17 mouse cellular contexts compared by ENCODE assay signal in the genomic region with DNA sequence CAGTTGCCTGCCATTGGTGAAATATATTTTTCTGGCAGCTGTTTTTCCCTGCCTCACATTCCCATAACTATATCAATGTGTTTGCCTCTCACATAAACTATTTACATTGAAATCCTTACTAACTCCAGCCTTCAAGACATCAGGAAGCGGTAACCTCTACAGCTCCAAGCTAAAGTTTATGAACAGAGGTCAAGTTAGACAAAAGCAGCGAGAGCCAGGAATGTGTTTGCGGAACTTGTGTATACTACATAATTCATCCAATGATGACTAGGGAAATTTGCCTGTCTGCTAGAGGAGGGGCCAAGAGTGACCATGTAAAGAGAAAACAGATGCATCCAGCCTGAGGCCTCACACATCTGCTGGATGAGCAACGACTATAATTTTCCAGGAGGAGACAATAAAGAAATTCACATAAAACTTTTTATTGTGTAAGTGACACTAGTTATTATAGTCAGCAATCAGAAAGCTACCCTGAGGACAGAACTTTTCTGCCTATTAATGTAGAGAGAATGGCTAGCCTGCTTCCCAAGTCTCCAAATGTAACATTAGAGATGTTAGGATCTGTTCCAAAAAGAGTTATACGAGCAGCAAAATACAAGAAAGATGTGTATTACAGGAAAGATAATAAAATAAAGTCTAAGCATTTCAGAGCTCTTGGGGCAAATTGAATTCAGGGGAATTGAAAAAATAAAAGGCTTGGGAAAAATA.
DNase-seq lines count a peak whose midpoint lies in the region; ATAC-seq lines count a peak whose summit lies in the region.
"Had no signal": no experiment of that assay in that cellular context is flagged by ENCODE, and none has a peak within 500 bp of the region (broad histone marks: within the 10 kb centered on the region; RNA-seq: fewer than 3 reads in every experiment).

No protein-coding gene starts in this region.

- peak; percentile 28 for DNase-seq in embryonic facial prominence, embryonic 11.5 days (ENCODE audit: low spot score)
- no peak for DNase-seq in embryonic facial prominence, embryonic 10.5 days (ENCODE audit: low spot score)
- no peak for DNase-seq in lung, postnatal 25 days (ENCODE audit: low spot score)
- DNase-seq in forelimb bud, embryonic 11.5 days (ENCODE audit: low read depth, low spot score): peak; percentile 41
- peak; percentile 36 for DNase-seq in mesoderm, embryonic 11.5 days (ENCODE audit: low read depth, low spot score)
- DNase-seq in heart, adult 8-10 months (ENCODE audit: low spot score): no peak
- DNase-seq in heart, postnatal 10 days: no peak
- DNase-seq: cerebellum, postnatal 10 days; midbrain, embryonic 14.5 days; thymus, adult 2 months had no signal

- no peak overlapping the region for H3K9ac ChIP-seq in embryonic facial prominence, embryonic 11.5 days (replicated peaks; ENCODE audit: low read length)
- no peak overlapping the region for H3K9ac ChIP-seq in lung, embryonic 15.5 days
- H3K9ac ChIP-seq: forebrain, embryonic 13.5 days; heart, embryonic 13.5 days; liver, embryonic 14.5 days; neural tube, embryonic 15.5 days had no signal

- no peaks in the 10 kb centered on the region for H3K4me1 ChIP-seq in embryonic facial prominence, embryonic 11.5 days (ENCODE audit: control insufficient read depth, insufficient read depth, low read length)
- H3K4me1 ChIP-seq in embryonic facial prominence, embryonic 10.5 days: peaks cover 14% of the 10 kb centered on the region; the same call in 1 of the 2 replicates
- H3K4me1 ChIP-seq in lung, embryonic 15.5 days: peaks cover 8% of the 10 kb centered on the region; the same call in 1 of the 2 replicates
- H3K4me1 ChIP-seq: forebrain, embryonic 13.5 days; heart, embryonic 13.5 days; neural tube, embryonic 15.5 days had no signal

- no peak overlapping the region for H3K4me2 ChIP-seq in embryonic facial prominence, embryonic 11.5 days (ENCODE audit: low read depth, low read length)
- no peak overlapping the region for H3K4me2 ChIP-seq in lung, embryonic 15.5 days
- H3K4me2 ChIP-seq: forebrain, embryonic 13.5 days; heart, embryonic 13.5 days; neural tube, embryonic 15.5 days had no signal

- H3K4me3 ChIP-seq in embryonic facial prominence, embryonic 11.5 days (ENCODE audit: low read depth, low read length): no peak overlapping the region
- no peak overlapping the region for H3K4me3 ChIP-seq in embryonic facial prominence, embryonic 10.5 days
- H3K4me3 ChIP-seq in lung, embryonic 15.5 days: no peak overlapping the region
- H3K4me3 ChIP-seq: forebrain, embryonic 13.5 days; heart, embryonic 13.5 days; myocyte; neural tube, embryonic 15.5 days had no signal

- H3K27me3 ChIP-seq in embryonic facial prominence, embryonic 11.5 days (ENCODE audit: control insufficient read depth, insufficient read depth, low read length): no peaks in the 10 kb centered on the region
- H3K27me3 ChIP-seq in embryonic facial prominence, embryonic 10.5 days (replicated peaks; ENCODE audit: low read depth, poor library complexity, severe bottlenecking): no peaks in the 10 kb centered on the region
- no peaks in the 10 kb centered on the region for H3K27me3 ChIP-seq in lung, embryonic 15.5 days
- H3K27me3 ChIP-seq: forebrain, embryonic 13.5 days; heart, embryonic 13.5 days; neural tube, embryonic 15.5 days had no signal

- intact Hi-C loops in heart, postnatal 10 days (cut with DNase I): no loop called here

- ATAC-seq in embryonic facial prominence, embryonic 11.5 days (replicated peaks; ENCODE audit: insufficient number of reproducible peaks, low FRiP score, low TSS enrichment, low read depth): no peak
- ATAC-seq in lung, embryonic 15.5 days (ENCODE audit: borderline replicate concordance, extremely low read depth, low FRiP score, low TSS enrichment): peak; percentile 94
- ATAC-seq: forebrain, embryonic 13.5 days; hindbrain, postnatal 0 days had no signal

- no peak overlapping the region for H3K27ac ChIP-seq in embryonic facial prominence, embryonic 11.5 days (replicated peaks; ENCODE audit: low read depth, low read length)
- no peak overlapping the region for H3K27ac ChIP-seq in embryonic facial prominence, embryonic 10.5 days (replicated peaks)
- peak overlapping the region; percentile 12; the same call in 1 of the 2 replicates for H3K27ac ChIP-seq in lung, embryonic 15.5 days
- H3K27ac ChIP-seq: forebrain, embryonic 13.5 days; heart, embryonic 13.5 days; hindbrain, postnatal 0 days; liver, embryonic 14.5 days; neural tube, embryonic 15.5 days had no signal

- H3K36me3 ChIP-seq in embryonic facial prominence, embryonic 11.5 days (replicated peaks; ENCODE audit: control insufficient read depth, insufficient read depth, low read depth, low read length): no peaks in the 10 kb centered on the region
- H3K36me3 ChIP-seq in embryonic facial prominence, embryonic 10.5 days (replicated peaks): no peaks in the 10 kb centered on the region
- H3K36me3 ChIP-seq in lung, embryonic 15.5 days: no peaks in the 10 kb centered on the region
- H3K36me3 ChIP-seq: heart, embryonic 13.5 days; neural tube, embryonic 15.5 days had no signal

- WGBS in embryonic facial prominence, embryonic 11.5 days: 49% methylated on average over 5 of the region's 5 CpGs
- WGBS in embryonic facial prominence, embryonic 10.5 days: 60% methylated on average over 5 of the region's 5 CpGs
- WGBS in lung, embryonic 15.5 days: 33% methylated on average over 5 of the region's 5 CpGs

- H3K9me3 ChIP-seq in embryonic facial prominence, embryonic 11.5 days (replicated peaks; ENCODE audit: control insufficient read depth, low read length): no peaks in the 10 kb centered on the region
- no peaks in the 10 kb centered on the region for H3K9me3 ChIP-seq in embryonic facial prominence, embryonic 10.5 days
- no peaks in the 10 kb centered on the region for H3K9me3 ChIP-seq in lung, embryonic 15.5 days
- H3K9me3 ChIP-seq: forebrain, embryonic 13.5 days; heart, embryonic 13.5 days; neural tube, embryonic 15.5 days had no signal

Comparison
In these comparisons a context has a peak if more than half of its experiments do, and no peak if none do; other contexts are left out.
1. DNase-seq: peak in embryonic facial prominence, embryonic 11.5 days (single experiment), forelimb bud, embryonic 11.5 days (single experiment) and mesoderm, embryonic 11.5 days (single experiment); none in embryonic facial prominence, embryonic 10.5 days (single experiment), lung, postnatal 25 days (single experiment), heart, adult 8-10 months (single experiment) and heart, postnatal 10 days (0 of 2).